Mouse (Mus musculus) forebrain, embryonic 11.5 days (tissue): Measurements from ENCODE around the gene Msln. TPM values are rescaled to one million over a fixed set of nuclear protein-coding genes. Genes with fewer than 3 reads are reported as not detected.
A peak's percentile ranks its signal among the peaks of the same experiment; 100 is the strongest.

Experiments used
- ATAC-seq: fragments of 200-750 bp; cut with Nextera tagmentation; replicated peaks from 2 replicates; pipeline ENCODE4 v1.8.0; 2017; ENCODE audit warnings: moderate TSS enrichment; ENCODE audit not compliant: low FRiP score
- DNase-seq: peaks from one replicate; pipeline ENCODE4 v3.0.0-alpha.2; 2017; ENCODE audit warnings: low spot score
- H3K27ac ChIP-seq: fragments of 300-500 bp; sonication (generic); 2 replicates; pipeline ENCODE4 v1.5.1; 2014; ENCODE audit warnings: low read depth, low read length
- H3K27me3 ChIP-seq: fragments of 300-500 bp; sonication (generic); 2 replicates; pipeline ENCODE4 v1.6.1; 2014; ENCODE audit warnings: mild to moderate bottlenecking, low read length, mixed read lengths; ENCODE audit not compliant: control insufficient read depth, insufficient read depth
- H3K36me3 ChIP-seq: fragments of 300-500 bp; sonication (generic); 2 replicates; pipeline ENCODE4 v1.6.1; 2014; ENCODE audit warnings: mild to moderate bottlenecking, low read length, moderate library complexity, mixed read lengths; ENCODE audit not compliant: control insufficient read depth, insufficient read depth
- H3K4me1 ChIP-seq: fragments of 300-500 bp; sonication (generic); replicated peaks from 2 replicates; pipeline ENCODE4 v1.6.1; 2014; ENCODE audit warnings: low read length, mixed read lengths; ENCODE audit not compliant: control insufficient read depth, insufficient read depth
- H3K4me2 ChIP-seq: fragments of 300-500 bp; sonication (generic); 2 replicates; pipeline ENCODE4 v1.6.1; 2014; ENCODE audit warnings: low read depth, mild to moderate bottlenecking, low read length, moderate library complexity, mixed read lengths; ENCODE audit not compliant: severe bottlenecking
- H3K4me3 ChIP-seq: fragments of 300-500 bp; sonication (generic); 2 replicates; pipeline ENCODE4 v1.5.1; 2014; ENCODE audit warnings: low read depth, low read length
- H3K9ac ChIP-seq: fragments of 300-500 bp; sonication (generic); 2 replicates; pipeline ENCODE4 v1.6.1; 2014; ENCODE audit warnings: low read length
- H3K9me3 ChIP-seq: fragments of 300-500 bp; sonication (generic); 2 replicates; pipeline ENCODE4 v1.6.1; 2016; ENCODE audit warnings: low read length, mixed read lengths; ENCODE audit not compliant: control insufficient read depth
- WGBS: fragments of 180-500 bp; shearing (Covaris S2); extraction: QIAGEN DNeasy Blood & Tissue Kit; methylation state at CpG from one replicate; pipeline ENCODE4 v1.1.7; 2014; 5-methylcytosine and 5-hydroxymethylcytosine counted together
- polyA plus RNA-seq: library from polyadenylated mRNA; unstranded; fragments of >200 nt; fragmentation: Nextera tagmentation; extraction: Ambion mirVana; gene quantifications from 2 replicates; pipeline ENCODE4 v1.2.1, GENCODE M21; 2014

Gene Msln
- polyA plus RNA-seq: not detected in 2 replicates

- H3K27me3 ChIP-seq: no peaks in the 10 kb centered on the region
- WGBS: 88% methylated on average over 9 of the region's 9 CpGs
- no peak within 1 kb of the TSS for H3K9ac ChIP-seq
- no peak for DNase-seq
- no peak for ATAC-seq
- no peak within 1 kb of the TSS for H3K4me2 ChIP-seq
- H3K36me3 ChIP-seq: no peaks in the 10 kb centered on the region
- no peak within 1 kb of the TSS for H3K4me3 ChIP-seq
- no peaks in the 10 kb centered on the region for H3K4me1 ChIP-seq
- H3K9me3 ChIP-seq: no peaks in the 10 kb centered on the region
- H3K27ac ChIP-seq: no peak within 1 kb of the TSS
Measured at GRCm38 (mm10) chr17:25754241-25754640, at the start of gene Msln. TSS of gene Msln (minus strand) at chr17:25754378.

DNA sequence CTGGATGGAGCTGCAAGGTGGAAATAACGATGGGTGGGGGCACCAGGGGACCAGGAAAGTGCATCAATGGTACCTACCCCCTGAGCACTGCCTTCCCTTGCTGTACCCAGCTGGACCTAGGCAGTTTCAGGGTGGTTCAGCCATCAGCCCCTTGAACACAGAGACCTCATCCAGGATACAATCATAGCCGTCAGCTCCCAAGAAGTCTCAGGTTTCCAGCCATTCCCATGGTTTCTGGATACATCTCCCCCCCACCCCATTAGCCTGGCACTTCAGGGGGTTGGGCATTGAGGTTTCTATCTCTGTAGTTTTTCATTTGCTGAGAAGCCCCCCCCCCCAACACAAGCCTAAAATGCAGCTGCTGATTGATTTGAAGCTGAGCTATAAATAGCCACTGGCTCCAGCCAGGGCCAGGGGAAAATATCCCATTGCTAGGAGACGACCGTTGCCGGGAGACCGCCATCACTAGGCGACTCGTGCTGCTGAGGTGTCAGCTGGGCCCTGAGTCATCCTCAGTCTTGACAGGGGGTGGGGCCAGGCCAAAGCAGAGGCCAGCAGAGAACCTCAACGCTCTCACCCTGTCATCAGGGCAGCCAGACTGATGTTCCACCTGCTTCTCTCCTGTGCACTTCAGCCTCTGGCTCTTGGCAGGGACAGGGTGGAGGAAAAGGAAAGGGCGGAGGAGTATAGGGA lies 48.8 kb upstream of the Msln start:
- Histone ChIP-seq H3K9me3 (no peaks in the 10 kb centered on the region), H3K27me3 (no peaks in the 10 kb centered on the region), H3K4me3 (no peak overlapping the region), H3K36me3 (no peaks in the 10 kb centered on the region), H3K4me1 (peaks cover 12% of the 10 kb centered on the region; the same call in 1 of the 2 replicates), H3K4me2 (peak overlapping the region; percentile 15; the same call in 1 of the 2 replicates), H3K9ac (peak overlapping the region; percentile 44), H3K27ac (peak overlapping the region; percentile 77)
- peak; percentile 89 for DNase-seq
- WGBS: 13% methylated on average over 10 of the region's 10 CpGs
- peak; percentile 90 for ATAC-seq

DNA sequence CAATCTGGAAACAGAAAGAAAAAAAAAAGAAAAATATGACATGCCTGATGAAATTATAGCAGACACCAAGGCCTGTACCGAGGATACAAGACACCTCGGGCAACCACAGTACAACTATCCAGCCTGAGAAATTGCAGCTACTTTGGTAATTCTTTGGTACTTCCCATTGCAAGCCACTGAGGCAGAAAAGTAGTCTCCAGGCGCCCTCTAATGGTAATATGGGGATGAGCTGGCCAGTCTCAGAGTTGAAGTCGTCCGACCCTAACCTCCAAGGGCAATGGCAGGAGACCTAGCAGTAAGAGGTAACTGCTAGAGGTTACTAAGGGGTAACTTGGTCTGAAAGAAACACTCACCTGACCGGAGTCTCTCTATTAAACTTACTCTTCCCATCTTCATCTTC lies 46.9 kb upstream of the Msln start:
- no peak for ATAC-seq
- DNase-seq: peak; percentile 77

DNA sequence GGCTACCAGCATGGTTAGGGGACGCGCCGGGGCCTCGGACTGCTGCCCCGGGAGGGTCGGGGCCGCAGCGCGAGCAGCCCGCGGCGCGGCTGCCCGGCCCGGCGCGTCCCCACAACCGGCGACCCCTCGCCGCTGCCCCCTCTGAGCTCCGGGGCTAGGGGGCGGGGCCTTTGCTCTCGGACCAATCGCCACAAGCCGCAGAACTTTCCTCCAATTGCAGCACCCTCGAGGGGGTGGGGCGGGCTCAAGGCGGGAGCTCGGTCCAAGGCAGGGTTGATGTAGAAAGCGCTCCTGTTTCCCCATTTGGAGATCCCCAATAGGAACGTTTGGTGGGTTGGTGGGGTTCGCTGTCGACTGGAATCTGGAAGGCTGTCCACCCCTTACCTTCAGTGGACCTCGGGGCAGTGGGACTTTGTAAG lies 42.8 kb upstream of the Msln start, which contains the start of gene Metrn:
Metrn (minus strand) TSS at position 186 of the 419 bp plus-strand sequence.
- no peaks in the 10 kb centered on the region for H3K27me3 ChIP-seq
- DNase-seq: peak; percentile 96
- peak; percentile 72 for ATAC-seq
- peak within 1 kb of the TSS; percentile 91 for H3K4me2 ChIP-seq
- no peaks in the 10 kb centered on the region for H3K36me3 ChIP-seq
- WGBS: 1% methylated on average over 30 of the region's 35 CpGs
- peak within 1 kb of the TSS; percentile 90 for H3K9ac ChIP-seq
- peak within 1 kb of the TSS; percentile 82 for H3K4me3 ChIP-seq
- H3K4me1 ChIP-seq: peaks cover 29% of the 10 kb centered on the region
- peak within 1 kb of the TSS; percentile 94 for H3K27ac ChIP-seq
- H3K9me3 ChIP-seq: no peaks in the 10 kb centered on the region

More for the DNA sequence above, 46.9 kb upstream of the Msln start:
- Histone ChIP-seq H3K9ac (no peak overlapping the region), H3K9me3 (no peaks in the 10 kb centered on the region), H3K36me3 (no peaks in the 10 kb centered on the region), H3K4me1 (peaks cover 12% of the 10 kb centered on the region; the same call in 1 of the 2 replicates), H3K4me3 (no peak overlapping the region), H3K27me3 (no peaks in the 10 kb centered on the region), H3K27ac (no peak overlapping the region), H3K4me2 (no peak overlapping the region)
- WGBS: 5% methylated on average over 6 of the region's 6 CpGs

GRCm38 (mm10) chr17:25796211-25796771 lies 42.1 kb upstream of the Msln start:
- no peaks in the 10 kb centered on the region for H3K27me3 ChIP-seq
- peak overlapping the region; percentile 94 for H3K27ac ChIP-seq
- H3K4me1 ChIP-seq: peaks cover 31% of the 10 kb centered on the region
- peak; percentile 68 for DNase-seq
- no peaks in the 10 kb centered on the region for H3K9me3 ChIP-seq
- no peak for ATAC-seq
- peak overlapping the region; percentile 82 for H3K4me3 ChIP-seq
- no peaks in the 10 kb centered on the region for H3K36me3 ChIP-seq
- peak overlapping the region; percentile 91 for H3K4me2 ChIP-seq
- H3K9ac ChIP-seq: peak overlapping the region; percentile 90
- WGBS: under 1% methylated on average over 37 of the region's 37 CpGs

GRCm38 (mm10) chr17:25795609-25796092 lies 41.5 kb upstream of the Msln start, which contains the start of gene AC134908.4:
TSS of gene AC134908.4 (minus strand) at chr17:25795659.
- H3K9ac ChIP-seq: peak within 1 kb of the TSS; percentile 90
- WGBS: under 1% methylated on average over 6 of the region's 6 CpGs
- peak within 1 kb of the TSS; percentile 91 for H3K4me2 ChIP-seq
- ATAC-seq (peak; percentile 32), DNase-seq (peak; percentile 81)
- H3K9me3 ChIP-seq: no peaks in the 10 kb centered on the region
- H3K4me3 ChIP-seq: peak within 1 kb of the TSS; percentile 82
- H3K27me3 ChIP-seq: no peaks in the 10 kb centered on the region
- H3K4me1 ChIP-seq: peaks cover 35% of the 10 kb centered on the region
- H3K27ac ChIP-seq: peak within 1 kb of the TSS; percentile 94
- H3K36me3 ChIP-seq: no peaks in the 10 kb centered on the region

DNA sequence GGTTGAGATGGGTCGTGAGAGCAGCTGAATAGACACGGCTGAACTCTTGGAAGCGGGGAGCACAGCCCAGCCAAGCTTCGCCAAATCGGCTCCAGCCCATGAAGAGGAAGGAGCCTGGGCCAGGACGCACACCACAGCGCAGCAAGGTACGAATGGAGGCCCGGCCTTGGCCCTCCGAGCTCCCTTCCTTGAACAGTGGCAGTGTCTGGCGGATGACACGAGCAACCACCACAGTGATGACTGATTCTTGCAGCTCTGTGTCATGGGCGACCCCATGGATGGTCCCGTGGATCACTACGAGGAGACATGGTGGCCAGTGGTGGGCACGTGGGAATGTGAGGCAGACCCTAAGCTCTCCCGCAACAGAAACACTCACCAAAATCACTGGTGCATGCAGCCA lies 40.8 kb upstream of the Msln start:
- Histone ChIP-seq H3K27ac (peak overlapping the region; percentile 94), H3K4me3 (peak overlapping the region; percentile 82), H3K27me3 (no peaks in the 10 kb centered on the region), H3K4me2 (peak overlapping the region; percentile 91), H3K9me3 (no peaks in the 10 kb centered on the region), H3K9ac (peak overlapping the region; percentile 90), H3K4me1 (peaks cover 37% of the 10 kb centered on the region), H3K36me3 (no peaks in the 10 kb centered on the region)
- peak; percentile 66 for DNase-seq
- no peak for ATAC-seq
- 51% methylated on average over 17 of the region's 17 CpGs for WGBS

- DNase-seq (peak; percentile 74), ATAC-seq (peak; percentile 32; the same call in 1 of the 2 replicates)
- Histone ChIP-seq H3K4me2 (peak overlapping the region; percentile 91), H3K27ac (peak overlapping the region; percentile 94), H3K9me3 (no peaks in the 10 kb centered on the region), H3K27me3 (no peaks in the 10 kb centered on the region), H3K4me1 (peaks cover 37% of the 10 kb centered on the region), H3K36me3 (no peaks in the 10 kb centered on the region; the same call in 1 of the 2 replicates), H3K4me3 (peak overlapping the region; percentile 82), H3K9ac (peak overlapping the region; percentile 90)
- WGBS: 20% methylated on average over 13 of the region's 13 CpGs
Measured at GRCm38 (mm10) chr17:25794197-25794596, 40.0 kb upstream of the Msln start.
